Mouse (Mus musculus) gastrocnemius, postnatal 4 days (tissue): ENCODE results near the gene Ankib1. TPM values are rescaled to one million over a fixed set of nuclear protein-coding genes. Genes with fewer than 3 reads are reported as not detected.
"Not testable (repeated sequence)": the region's sequence is repeated elsewhere in the genome, so short reads cannot be mapped to it uniquely, and the experiment has no call there.

Source experiments
- DNase-seq, 2 experiments: peaks; one replicate each; pipeline ENCODE4 v3.0.0; 2021 to 2022; ENCODE audit warnings: low spot score in 2 of 2, mixed read lengths in 2 of 2
- long read RNA-seq, 2 experiments: library from polyadenylated mRNA; stranded (forward); transcript quantifications; one replicate each; pipeline ENCODE4 v2.0.0; 2021
- total RNA-seq, 2 experiments: library from RNA; stranded (reverse); gene quantifications; 2 replicates each; pipeline ENCODE4 v1.2.3; 2021

The Ankib1 gene
- total RNA-seq, result 10 to 100 TPM; 33.9 to 34.9 TPM
- long read RNA-seq, experiment 1, full-length matches to known transcripts, result 12 of 24 reads
- long read RNA-seq, experiment 1, partial matches to known transcripts, result 4 of 24 reads
- long read RNA-seq, experiment 1, other reads (novel, unspliced or antisense), result 8 of 24 reads
- long read RNA-seq, experiment 2, full-length matches to known transcripts, result 14 of 29 reads
- long read RNA-seq, experiment 2, partial matches to known transcripts, result 4 of 29 reads
- long read RNA-seq, experiment 2, other reads (novel, unspliced or antisense), result 11 of 29 reads

DNA sequence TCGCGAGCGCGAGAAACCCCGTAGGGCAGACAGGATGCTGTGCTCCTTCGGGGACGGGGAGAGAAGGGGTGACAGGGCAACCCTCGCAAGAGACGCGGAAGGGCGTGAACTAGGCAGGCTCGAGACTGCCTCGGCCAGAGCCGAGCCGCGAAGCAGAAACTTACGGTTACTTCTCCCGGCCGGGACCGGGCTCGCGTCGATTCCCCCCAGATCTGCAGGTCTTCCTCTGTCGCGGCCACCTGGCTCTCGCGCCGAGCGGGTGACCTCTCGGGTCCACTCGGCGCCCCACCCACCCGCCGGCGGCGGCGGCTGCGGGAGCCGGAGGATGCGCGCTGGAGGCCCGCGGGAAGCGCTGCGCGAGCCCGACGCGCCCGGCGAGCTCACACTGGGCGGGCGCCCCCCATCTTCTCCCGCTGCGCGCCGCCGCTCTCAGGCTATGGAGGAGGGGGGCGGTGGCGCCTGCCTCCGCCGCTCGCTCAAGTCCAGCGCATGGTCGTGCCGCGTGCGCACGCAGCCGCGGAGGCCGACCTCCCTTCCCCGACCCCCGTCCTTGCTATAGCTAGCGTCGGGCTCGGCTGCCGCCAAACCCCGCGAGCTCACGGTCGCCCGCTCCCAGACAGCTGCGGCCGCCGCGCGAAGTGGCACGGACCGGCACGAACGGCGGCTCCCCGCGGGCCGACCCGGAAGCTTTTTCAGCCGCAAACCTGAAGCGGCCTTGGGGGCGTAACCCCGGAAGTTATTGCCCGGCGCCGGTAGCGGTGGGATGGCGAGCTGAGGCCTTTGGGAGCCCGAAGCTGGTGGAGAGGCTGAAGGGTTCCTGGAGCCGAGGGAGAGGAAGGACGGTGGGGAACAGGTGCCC, at the start of gene Ankib1, which contains the start of gene Krit1:
TSS of gene Ankib1 (minus strand) at position 493 of the 859 bp plus-strand sequence.
TSS of gene Krit1 (plus strand) at position 752 of the 859 bp plus-strand sequence.
- peak; percentile 84 to 93 for DNase-seq

DNA sequence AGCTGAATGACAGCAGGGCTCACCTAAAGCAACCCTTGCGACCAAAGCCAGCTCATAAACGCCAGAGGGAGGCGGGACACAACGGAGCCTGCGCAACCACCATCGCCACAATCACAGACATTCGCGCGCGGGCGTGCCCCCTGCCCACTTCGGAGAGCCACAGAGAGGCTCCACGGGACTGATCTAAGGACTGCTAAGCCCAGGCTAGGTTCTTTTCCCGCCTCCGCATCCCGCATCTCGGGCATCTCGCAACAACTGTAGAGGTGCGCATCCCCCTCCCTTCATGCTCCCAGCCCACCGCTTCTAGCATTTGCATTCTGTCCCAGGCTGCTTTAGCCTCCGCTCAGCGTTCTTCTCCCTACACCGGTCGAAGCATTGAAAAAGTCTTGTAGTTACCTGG, 42.3 kb upstream of the Ankib1 start, which contains the start of gene Lrrd1:
TSS of gene Lrrd1 (plus strand) at position 148 of the 400 bp plus-strand sequence.
- no peak for DNase-seq

DNA sequence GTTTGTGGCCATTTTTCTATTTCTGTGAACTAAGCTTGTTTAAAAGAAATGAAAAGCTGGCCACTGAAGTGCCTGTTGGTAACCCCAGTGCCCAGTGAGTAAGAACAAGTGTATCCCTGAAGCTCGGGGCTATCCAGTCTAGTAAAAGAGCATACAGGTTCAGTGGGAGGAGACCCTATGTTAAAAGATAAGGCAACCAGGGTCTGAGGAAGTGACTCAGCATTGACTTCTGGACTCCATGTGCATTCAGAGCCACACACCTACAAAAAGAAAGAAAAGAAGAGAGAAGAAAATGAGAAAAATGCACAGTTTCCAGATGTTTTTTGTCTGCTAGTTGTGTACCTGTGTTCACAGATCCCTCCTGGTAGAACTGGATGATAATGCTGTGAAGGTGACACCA, 31.4 kb upstream of the Ankib1 start:
- no peak for DNase-seq

DNA sequence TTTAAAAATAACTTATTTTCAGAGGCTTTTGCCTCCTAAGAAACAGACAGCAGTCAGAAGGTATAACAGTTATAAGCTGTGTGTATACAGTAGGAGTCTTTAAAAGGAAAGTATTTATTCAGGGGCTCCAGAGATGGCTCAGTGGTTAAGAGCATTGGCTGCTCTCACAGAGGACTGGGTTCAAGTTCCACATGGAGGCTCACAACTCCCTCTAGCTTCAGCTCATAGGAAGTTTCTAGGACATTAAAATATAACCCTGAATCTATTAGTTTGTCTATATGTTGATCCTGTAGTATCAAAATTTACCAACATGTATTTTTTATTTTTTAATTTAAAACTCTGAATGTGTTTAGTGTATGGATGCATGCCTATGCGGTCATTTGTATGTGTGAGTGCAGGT, 5.7 kb upstream of the Ankib1 start:
- no peak for DNase-seq

DNA sequence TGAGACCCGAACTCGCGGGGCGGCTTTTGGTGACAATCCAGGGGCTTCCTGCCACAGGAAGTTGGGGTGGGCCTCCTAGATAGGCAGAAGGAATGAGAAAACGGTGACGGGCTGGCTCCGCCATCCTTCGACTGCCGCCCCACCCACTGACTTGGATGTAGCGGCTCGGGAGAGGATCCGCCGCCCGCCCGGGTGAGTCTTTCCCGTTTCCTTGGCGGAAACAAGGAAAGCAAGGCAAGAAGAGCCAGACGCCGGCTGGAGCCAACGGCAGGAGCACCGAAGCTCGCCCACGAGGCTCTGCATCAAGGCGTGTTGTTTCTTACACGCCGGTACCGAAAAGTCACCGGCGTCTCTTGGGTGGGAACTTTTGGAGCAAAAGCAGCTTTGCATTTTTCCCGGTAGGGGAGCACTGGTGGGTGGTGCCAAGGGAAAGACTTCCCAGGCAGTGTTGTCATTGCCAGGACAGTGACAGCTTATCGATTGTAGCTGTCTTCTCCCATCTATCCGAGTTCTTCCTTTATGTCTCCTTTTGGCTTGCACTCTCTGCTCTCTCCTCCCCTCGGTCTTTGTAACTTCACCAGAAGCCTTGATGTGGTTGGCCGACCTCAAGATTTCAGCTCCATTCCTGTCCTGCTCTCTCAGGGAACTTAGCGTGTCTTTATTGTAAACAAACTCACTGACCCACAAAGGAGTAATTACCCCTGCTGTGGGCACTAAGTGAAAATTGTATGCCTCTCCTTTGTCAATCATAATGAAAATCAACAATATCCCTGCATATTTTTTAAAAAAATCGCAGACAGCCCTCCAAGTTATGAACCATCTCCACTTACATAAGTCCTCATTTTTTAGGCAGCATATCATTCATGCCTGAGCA, 804 bp upstream of the Ankib1 start:
- no peak for DNase-seq

DNA sequence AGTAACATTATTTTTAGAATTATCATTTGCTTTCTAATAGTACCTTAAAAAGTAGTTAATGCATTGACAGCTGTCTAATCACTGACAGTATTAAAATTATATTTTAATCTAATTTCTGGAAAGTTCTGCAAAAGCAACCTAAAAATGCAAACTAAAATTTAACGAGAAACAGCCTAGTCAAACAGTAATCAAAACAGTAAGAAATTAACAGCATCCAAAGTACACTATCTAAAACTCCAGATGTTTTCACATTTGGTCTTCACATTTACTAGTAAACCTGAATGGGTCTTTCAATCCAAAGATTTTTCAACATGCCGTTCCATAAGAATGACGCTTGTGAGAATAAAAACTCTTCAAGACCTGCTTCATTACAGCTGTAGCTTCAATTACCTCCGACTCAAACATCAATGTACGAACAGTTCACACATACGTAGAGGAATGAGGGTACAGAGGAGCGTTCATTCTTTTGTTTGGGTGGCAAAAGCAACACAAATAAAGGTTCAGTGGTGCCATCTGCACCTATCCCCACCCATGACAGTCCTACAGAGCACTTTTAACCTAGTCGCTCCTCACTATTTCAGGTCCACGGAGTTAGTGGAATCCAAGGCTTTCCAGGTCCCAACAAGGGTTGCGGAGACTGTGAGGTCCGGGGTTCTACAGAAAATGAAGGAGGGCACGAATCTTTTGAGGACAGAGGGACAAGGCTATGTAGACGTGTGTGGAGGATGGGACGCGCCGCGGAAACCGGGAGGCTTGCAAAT, 873 bp downstream of the Ankib1 start:
- DNase-seq, result no peak

DNA sequence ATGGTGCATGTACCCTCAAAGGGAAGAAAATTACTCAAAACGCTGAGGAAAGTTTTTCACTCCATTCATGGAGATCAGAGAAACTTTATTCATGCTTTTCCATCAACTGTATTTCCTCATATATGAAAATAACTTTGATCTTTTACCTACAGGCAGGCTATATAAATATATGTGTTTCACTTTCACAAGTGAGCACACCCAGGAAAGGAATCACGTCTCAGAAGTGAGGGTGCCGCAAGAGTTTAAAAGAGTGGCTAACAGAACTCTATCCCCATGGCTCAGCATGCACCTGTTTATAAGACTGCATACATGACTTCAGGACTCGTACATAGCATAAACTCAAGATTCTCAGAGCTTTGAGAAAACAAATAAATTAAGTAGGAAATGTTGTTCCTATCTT, 1.8 kb downstream of the Ankib1 start:
- no peak for DNase-seq

DNA sequence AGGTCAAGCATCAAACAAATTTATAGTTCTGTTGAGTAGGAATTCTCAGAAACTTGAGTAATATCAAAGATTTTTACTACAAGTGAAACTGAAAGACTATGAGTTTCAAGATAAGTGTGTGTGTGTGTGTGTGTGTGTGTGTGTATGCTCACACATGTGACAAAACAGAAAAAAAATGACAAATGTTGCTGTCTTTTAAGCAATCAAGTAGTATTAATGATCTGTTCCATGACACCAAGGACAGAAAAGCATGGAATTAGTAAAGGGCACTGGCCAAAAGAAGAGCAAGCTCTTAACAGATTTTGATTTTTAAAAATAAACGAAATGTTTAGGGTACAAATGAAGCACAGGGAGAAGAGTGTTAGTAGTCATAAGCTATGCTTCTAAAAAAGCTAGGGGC, 2.7 kb downstream of the Ankib1 start:
- no peak for DNase-seq

DNA sequence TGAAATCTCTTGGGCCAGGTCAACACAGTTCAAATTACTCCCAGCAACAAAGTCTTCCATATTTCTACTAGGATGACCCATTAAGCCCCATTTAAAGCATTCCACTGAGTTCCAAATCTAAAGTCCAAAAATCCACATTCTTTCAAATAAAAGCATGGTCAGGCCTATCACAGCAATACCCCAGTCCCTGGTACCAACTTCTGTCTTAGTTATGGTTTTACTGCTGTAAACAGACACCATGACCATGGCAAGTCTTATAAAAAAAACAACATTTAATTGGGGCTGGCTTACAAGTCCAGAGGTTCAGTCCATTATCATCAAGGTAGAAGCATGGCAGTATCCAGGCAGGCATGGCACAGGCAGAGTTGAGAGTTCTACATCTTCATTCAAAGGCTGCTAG, 4.1 kb downstream of the Ankib1 start:
- DNase-seq, result not testable (repeated sequence)

DNA sequence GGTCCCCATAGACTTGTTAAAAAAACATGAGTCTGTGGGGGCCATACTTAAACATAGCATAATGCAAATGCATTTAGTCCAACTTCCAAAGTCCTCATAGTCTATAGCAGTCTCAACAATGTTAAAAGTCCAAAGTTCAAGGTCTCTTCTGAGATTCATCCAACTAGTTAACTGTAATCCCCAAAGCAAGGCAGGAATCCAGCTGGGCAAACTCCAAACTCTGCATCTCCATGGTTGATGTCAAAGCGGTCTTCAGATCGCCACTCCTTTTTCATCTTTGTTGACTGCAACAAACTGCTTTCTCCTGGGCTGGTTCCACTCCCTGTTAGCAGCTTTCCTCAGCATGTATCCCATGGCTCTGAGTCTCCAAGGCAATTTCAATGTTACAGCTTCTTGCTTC, 5.6 kb downstream of the Ankib1 start:
- DNase-seq, result not testable (repeated sequence)

DNA sequence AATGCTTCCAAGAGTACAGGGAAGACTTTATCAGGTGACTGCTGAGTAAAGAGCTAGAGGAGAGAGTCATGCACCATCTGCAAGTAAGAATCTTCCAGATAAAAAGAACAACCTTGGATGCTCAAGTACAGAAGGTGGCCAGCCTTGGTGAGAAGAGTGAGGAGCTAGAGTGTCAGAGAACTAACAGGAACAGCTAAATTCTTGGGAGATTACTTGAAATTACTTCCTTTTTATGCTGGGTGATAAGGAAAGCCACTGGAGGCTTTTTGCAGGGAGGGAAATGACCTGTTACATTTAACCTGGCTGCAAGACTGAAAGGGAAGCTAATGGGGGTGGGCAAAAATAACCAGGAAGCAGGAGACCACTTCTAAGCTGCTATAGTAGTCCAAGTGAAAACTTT, 11.7 kb downstream of the Ankib1 start:
- no peak for DNase-seq

DNA sequence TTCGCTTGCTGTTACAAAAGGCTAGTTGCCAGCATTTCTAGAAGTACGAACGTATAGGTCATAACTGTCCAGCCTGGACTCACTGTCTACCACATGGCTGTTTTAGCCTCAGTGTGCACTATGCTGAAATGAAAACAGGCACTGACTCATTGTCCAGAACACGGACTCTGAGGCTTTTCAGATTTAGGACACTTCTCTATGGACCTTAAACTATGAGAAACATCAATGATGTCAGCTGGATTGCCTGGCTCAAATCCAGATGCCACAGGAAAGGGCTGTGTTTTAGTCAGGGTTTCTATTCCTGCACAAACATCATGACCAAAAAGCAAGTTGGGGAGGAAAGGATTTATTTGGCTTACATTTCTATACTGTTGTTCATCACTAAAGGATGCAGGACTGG, 15.2 kb downstream of the Ankib1 start:
- DNase-seq, result no peak

DNA sequence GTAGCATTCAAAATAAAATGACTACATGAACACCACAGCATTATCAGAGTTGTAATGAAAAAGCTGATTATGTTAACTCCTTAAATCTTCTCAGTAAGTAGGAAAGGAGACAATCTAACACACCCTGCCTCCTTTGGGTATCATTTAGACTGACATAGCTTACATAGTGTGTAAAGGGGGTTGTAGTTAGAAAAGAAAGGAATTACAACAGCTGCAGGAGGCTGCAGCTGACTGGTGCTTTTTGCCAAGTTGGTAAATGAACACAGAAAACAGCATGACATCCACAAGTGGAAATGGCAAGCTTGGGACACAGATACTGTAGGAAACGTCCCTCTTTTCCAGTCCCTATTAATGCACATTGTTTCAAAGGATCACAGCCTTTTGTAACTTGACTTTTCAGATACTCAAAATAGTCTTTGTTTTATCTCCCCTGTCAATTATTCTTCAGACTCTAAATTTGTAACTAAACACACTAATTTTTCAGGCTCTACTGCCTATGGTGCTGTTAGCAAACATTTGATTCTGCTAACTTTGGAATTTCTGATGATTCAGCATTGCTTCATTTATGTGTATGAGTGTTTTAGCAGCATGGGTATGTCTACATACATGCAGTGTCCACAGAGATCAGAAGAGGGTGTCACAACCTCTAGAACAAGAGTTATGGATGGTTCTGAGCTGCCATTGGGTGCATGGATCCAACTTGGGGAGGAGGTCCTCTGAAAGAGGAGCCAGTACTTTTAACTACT, 17.8 kb downstream of the Ankib1 start:
- no peak for DNase-seq

DNA sequence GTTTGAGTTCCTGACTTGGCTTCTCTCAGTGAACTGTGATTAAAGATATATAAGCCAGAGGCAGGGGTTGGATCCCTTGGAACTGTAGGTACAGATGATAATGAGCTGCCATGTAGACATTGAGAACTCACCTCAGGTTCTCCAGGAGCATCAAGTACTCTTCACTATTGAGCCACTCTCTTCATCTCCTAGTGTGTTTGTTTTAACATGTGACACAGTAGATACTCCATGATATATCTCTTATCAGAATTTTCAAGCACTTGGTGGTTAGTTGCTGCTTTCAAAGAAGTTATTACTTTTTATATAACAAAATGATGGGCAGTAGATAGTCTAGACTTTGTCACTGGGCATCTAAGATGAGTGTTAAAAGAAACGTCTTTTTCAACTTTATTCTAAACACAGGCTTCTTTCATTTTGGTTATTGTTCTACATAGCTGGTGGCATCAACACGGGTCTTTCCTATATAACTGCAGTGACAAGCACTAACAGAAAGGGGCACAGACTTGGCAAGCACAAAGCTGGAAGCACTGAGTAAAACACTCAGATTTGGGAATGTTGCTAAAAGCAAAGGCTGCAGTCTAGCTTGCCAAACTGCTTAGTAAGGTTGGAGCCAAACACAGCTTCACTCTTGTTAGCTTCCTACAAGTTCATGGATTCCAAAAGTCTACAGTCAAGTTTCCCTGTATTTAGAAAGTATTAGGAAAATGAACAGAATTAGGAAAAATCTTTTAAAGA, 18.6 kb downstream of the Ankib1 start:
- DNase-seq, result no peak

DNA sequence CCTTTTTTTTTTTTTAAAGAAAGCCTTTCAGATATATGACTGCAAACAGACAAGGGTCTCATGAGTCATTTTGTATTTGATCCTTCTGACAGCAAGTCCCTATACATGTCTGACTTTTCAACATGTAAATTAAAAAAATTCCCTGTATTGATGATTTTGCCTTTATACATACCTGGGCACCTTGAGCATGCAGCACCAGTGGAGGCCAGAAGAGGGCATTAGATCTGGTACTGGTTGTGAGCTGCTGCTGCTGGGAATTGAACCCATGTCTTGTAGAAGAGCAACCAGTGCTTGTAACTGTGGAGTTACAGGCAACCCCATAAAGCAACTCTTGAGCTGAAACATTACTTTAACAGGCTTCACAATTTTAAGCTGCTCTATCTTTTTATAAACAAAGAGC, 20.1 kb downstream of the Ankib1 start:
- no peak for DNase-seq

DNA sequence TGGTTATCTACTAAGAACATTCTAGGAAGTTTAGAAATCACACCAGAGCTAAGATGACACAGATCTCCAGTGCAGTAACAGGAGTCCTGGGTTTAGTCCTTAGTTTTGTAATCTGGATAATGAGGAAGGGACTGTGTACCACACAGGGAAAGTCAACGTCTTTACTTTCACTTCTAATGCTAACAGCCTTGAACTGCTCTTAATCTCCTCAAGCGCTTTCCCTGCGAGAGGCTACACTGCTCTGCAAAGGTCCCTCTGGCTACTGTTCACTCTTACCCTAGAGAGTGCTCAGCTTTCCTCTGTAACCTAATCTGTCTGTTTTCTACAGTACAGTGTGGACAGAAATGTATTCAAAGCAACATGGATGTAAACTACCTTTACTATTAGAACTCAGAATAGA, 30.7 kb downstream of the Ankib1 start:
- DNase-seq, result no peak

DNA sequence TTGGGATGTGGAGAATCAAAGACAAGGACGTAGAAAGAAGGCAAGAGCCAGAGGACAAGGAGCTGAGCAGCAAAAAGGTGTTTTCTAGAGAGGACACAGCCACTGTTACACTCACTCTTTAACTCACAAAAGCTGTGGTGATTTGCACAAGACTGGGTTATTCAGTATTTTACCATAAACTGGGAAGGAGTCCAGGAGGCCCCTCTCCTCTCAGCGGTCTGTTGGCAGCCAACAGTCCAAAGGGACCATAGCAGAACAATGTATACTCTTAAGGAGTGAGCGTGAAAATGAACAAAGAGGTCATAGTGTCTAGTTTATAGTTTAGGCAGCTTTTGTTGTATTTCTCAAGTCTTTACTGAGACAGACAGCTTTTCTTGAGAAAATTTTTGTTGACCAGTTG, 31.2 kb downstream of the Ankib1 start:
- DNase-seq, result no peak

DNA sequence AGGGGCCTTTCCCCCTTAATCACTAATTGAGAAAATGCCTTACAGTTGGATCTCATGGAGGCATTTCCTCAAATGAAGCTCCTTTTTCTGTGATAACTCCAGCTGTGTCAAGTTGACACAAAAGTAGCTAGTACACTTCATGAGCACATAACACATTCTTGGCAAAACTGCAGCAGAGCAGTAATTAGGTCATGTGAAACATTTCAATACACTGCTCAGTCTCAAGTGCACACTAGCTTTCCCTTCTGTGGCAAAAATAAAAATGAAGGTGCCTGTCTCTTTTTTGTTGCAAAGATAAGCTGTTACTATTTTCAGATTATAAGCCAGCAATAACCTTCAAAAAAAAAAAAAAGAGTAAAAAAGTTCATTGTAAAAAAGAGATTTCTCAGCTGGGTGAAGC, 52.2 kb downstream of the Ankib1 start:
- not testable (repeated sequence) for DNase-seq

DNA sequence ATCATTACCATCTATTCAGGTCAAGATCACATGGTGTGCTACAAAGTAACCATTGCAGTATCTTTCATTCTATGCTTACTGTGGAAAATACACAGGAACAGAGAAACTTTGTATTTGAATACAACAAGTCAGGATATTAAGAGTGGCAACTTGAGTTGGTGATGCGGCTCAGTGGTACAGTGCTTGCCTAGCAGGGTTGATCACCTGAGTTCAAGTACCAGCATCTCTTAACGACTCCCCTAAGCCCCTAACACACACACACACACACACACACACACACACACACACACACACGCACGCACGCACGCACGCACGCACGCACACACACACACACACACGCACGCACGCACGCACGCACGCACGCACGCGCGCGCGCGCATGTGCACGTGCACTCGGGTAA, 69.9 kb downstream of the Ankib1 start:
- DNase-seq, result not testable (repeated sequence)
